Mouse (Mus musculus) hindbrain, embryonic 14.5 days (tissue): ENCODE data around the gene 4930524B15Rik. TPM values are rescaled to one million over a fixed set of nuclear protein-coding genes. Genes with fewer than 3 reads are reported as not detected.

ENCODE experiments used
- ATAC-seq: fragments of 200-750 bp; cut with Nextera tagmentation; 2 replicates; pipeline ENCODE4 v1.8.0; 2017; ENCODE audit warnings: moderate number of reproducible peaks, mild to moderate bottlenecking, moderate TSS enrichment, moderate library complexity; ENCODE audit not compliant: low FRiP score
- DNase-seq: peaks from one replicate; pipeline ENCODE4 v3.0.0-alpha.2; 2015; ENCODE audit warnings: low spot score
- H3K27ac ChIP-seq: fragments of 300-500 bp; sonication (generic); 2 replicates; pipeline ENCODE4 v1.5.1; 2014; ENCODE audit warnings: mild to moderate bottlenecking, moderate library complexity
- H3K27me3 ChIP-seq: fragments of 300-500 bp; sonication (generic); 2 replicates; pipeline ENCODE4 v1.6.1; 2014; ENCODE audit warnings: mild to moderate bottlenecking, low read length, mixed read lengths; ENCODE audit not compliant: control insufficient read depth, insufficient read depth
- H3K36me3 ChIP-seq: fragments of 300-500 bp; sonication (generic); replicated peaks from 2 replicates; pipeline ENCODE4 v1.6.1; 2014; ENCODE audit not compliant: control insufficient read depth, insufficient read depth
- H3K4me1 ChIP-seq: fragments of 300-500 bp; sonication (generic); replicated peaks from 2 replicates; pipeline ENCODE4 v1.6.1; 2014; ENCODE audit warnings: antibody characterized with exemption, low read length, mixed read lengths; ENCODE audit not compliant: control insufficient read depth, insufficient read depth
- H3K4me2 ChIP-seq: fragments of 300-500 bp; sonication (generic); replicated peaks from 2 replicates; pipeline ENCODE4 v1.6.1; 2014; ENCODE audit warnings: mild to moderate bottlenecking, moderate library complexity
- H3K4me3 ChIP-seq: fragments of 300-500 bp; sonication (generic); replicated peaks from 2 replicates; pipeline ENCODE4 v1.5.1; 2014; ENCODE audit warnings: mild to moderate bottlenecking, low read length
- H3K9ac ChIP-seq: fragments of 300-500 bp; sonication (generic); 2 replicates; pipeline ENCODE4 v1.6.1; 2014
- H3K9me3 ChIP-seq: fragments of 300-500 bp; sonication (generic); 2 replicates; pipeline ENCODE4 v1.6.1; 2016; ENCODE audit warnings: low read length; ENCODE audit not compliant: control insufficient read depth
- WGBS: fragments of 180-500 bp; shearing (Covaris S2); extraction: QIAGEN DNeasy Blood & Tissue Kit; methylation state at CpG from one replicate; pipeline ENCODE4 v1.1.7; 2014; 5-methylcytosine and 5-hydroxymethylcytosine counted together
- polyA plus RNA-seq: library from polyadenylated mRNA; unstranded; fragments of >200 nt; fragmentation: Nextera tagmentation; extraction: Ambion mirVana; gene quantifications from 2 replicates; pipeline ENCODE4 v1.2.1, GENCODE M21; 2014

The 4930524B15Rik gene
- polyA plus RNA-seq, 1 experiment from 2014 or later, result 0.40 TPM

DNA sequence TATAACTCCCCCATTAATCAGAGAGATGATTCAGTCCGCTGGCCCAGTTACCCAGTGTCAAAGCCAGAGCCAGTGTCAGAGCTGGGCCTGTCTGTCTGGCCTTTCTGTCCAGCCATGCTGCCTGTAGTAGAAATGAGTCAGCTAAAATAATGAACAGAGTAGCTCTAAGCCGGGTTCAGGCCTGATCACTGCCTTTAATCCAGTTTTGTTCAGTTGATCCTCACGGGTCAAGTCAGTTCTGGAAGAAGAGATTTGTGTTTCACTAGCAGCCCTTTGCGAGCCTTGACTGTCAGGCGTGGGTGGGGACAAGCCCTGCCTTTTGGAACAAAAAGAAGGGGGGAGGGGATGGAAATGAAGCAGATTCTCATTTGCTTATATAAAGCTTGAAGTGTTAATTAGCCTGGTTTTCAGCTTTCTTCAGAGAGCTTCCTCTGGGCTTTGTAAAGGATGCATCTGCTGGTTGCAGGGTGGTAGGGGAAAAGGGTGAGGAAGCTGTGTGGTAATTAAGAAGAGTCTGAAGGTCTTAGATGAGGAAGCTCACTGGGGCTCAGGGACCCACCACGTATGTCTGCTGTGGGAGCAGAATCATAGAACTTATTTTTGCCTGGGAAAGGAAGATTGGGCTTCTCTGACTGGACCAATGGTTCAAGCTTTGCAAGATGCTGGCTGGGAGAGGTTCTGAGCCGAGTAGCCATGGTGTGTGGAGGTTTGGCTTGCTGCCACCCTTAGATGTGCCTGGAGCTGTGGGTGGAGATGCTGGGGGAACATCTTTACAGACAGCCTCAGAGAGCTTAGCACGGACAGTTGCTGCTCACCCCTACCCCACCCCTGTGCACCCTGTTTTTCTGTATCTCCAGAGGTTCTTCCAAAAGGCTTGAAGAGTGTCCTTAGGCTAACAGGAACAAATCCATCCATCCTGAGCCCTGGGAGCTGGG, 54.9 kb downstream of the 4930524B15Rik start:
- peak overlapping the region; percentile 71 for H3K27ac ChIP-seq
- H3K4me1 ChIP-seq, result peaks cover 57% of the 10 kb centered on the region
- 0 out of 2 replicates have a peak overlapping the region, but pooled peaks have one; percentile 3 for H3K4me2 ChIP-seq
- DNase-seq (no peak), ATAC-seq (peak; percentile 50; the same call in 1 of the 2 replicates)
- 15% methylated on average over 8 of the region's 8 CpGs for WGBS
- no peak overlapping the region for H3K4me3 ChIP-seq
- peaks cover 58% of the 10 kb centered on the region for H3K36me3 ChIP-seq
- no peaks in the 10 kb centered on the region for H3K27me3 ChIP-seq
- no peaks in the 10 kb centered on the region for H3K9me3 ChIP-seq
- H3K9ac ChIP-seq, result no peak overlapping the region

GRCm38 (mm10) chr11:32026634-32027033, 61.2 kb downstream of the 4930524B15Rik start:
- Histone ChIP-seq H3K4me1 (peaks cover 61% of the 10 kb centered on the region), H3K27ac (peak overlapping the region; percentile 88), H3K4me3 (no peak overlapping the region), H3K36me3 (peaks cover 30% of the 10 kb centered on the region), H3K4me2 (0 out of 2 replicates have a peak overlapping the region, but pooled peaks have one; percentile 0), H3K9me3 (no peaks in the 10 kb centered on the region), H3K9ac (0 out of 2 replicates have a peak overlapping the region, but pooled peaks have one; percentile 0), H3K27me3 (no peaks in the 10 kb centered on the region)
- 60% methylated on average over 5 of the region's 5 CpGs for WGBS
- no peak for ATAC-seq
- no peak for DNase-seq

DNA sequence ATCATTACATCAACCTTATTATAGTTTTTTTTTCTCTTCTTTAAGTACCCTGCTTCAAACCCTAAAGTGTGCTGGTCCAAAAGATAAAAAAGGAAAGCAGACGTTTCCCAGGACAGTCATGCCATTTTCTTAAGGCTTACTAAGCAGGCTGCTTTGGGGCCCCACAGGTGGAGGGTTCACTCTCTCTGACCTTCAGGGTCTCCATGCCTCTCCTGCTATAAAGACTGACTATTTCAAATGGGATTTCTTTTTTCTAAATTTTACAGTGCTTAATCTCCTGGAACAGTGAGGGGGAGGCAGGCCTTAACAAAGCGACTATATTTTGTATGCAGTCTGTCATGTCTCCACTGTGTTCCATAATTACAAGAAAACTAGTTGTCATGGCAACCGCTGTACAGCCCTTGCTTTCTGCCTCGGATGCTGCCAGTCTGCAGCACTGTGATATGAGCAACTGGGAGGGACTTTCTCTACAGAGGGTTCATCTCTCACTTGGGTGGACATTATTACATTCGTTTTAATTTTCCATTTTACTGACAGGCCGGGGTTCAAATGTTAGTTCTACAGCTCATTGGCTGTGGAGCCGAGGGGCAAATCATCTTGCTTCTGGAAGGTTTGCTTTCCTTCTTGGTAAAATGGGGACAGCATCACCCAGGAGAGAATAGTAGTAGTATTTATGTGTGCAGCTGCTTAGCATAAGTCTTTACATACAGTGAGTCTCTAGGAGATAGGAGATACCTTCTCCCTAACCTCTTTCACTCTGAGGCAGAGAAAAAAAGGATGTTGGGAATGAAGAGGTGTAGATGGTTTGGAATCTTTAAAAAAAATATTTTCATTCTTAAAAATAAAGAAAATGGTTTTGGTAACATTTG, 62.3 kb downstream of the 4930524B15Rik start:
- Histone ChIP-seq H3K9me3 (no peaks in the 10 kb centered on the region), H3K9ac (peak overlapping the region; percentile 26; the same call in 1 of the 2 replicates), H3K27ac (peak overlapping the region; percentile 88), H3K36me3 (peaks cover 26% of the 10 kb centered on the region), H3K4me1 (peaks cover 55% of the 10 kb centered on the region), H3K27me3 (no peaks in the 10 kb centered on the region), H3K4me3 (no peak overlapping the region), H3K4me2 (peak overlapping the region; percentile 33)
- DNase-seq (peak; percentile 81), ATAC-seq (peak; percentile 93)
- WGBS, result 20% methylated on average over 7 of the region's 7 CpGs

GRCm38 (mm10) chr11:32028605-32029004, 63.2 kb downstream of the 4930524B15Rik start:
- Histone ChIP-seq H3K9ac (no peak overlapping the region), H3K4me3 (no peak overlapping the region), H3K4me2 (no peak overlapping the region; the same call in 1 of the 2 replicates), H3K27ac (peak overlapping the region; percentile 88), H3K4me1 (peaks cover 50% of the 10 kb centered on the region), H3K27me3 (no peaks in the 10 kb centered on the region), H3K36me3 (peaks cover 25% of the 10 kb centered on the region), H3K9me3 (no peaks in the 10 kb centered on the region)
- 79% methylated on average over 3 of the region's 3 CpGs for WGBS
- DNase-seq (no peak), ATAC-seq (no peak)

Other genes with a start within 250 kb of the 4930524B15Rik start
- gene Cpeb4, start 93.4 kb upstream of the 4930524B15Rik start, polyA plus RNA-seq, result 37.6 and 40.9 TPM in 2 replicates
- gene Nsg2, start 34.9 kb downstream of the 4930524B15Rik start, polyA plus RNA-seq, result 157 and 172 TPM in 2 replicates
- gene Il9r, start 234.7 kb downstream of the 4930524B15Rik start, polyA plus RNA-seq, result not detected in 2 replicates
- gene Snrnp25, start 239.8 kb downstream of the 4930524B15Rik start, polyA plus RNA-seq, result 48.6 and 49.9 TPM in 2 replicates